In the genomic region with DNA sequence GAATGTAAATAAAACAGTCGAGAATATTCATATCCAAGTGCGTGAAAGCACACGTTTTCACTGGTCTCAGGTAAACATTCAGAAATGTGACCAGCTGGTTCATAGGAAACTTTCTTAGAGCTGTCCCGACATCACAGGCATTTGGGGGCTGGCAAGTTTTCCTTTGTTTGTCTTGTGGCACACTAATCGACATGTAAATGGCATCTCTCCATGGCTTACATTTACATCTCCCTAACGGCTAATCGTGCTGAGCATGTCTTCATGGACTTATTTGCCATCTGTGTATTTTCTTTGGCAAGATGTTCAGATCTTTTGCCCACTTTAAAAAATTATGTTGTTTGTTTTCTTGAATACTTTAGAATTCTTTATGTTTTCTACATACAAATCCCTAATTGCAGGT, we compare ENCODE assay signal across 37 mouse cellular contexts. TPM values are rescaled to one million over a fixed set of nuclear protein-coding genes. Genes with fewer than 3 reads are reported as not detected.
"Had no signal": no experiment of that assay in that cellular context is flagged by ENCODE, and none has a peak within 500 bp of the region (broad histone marks: within the 10 kb centered on the region; RNA-seq: fewer than 3 reads in every experiment).

No protein-coding gene starts in this region.

- H3K4me2 ChIP-seq: limb, embryonic 12.5 days; limb, embryonic 13.5 days; limb, embryonic 15.5 days; liver, embryonic 11.5 days; liver, embryonic 12.5 days; liver, embryonic 13.5 days; liver, embryonic 15.5 days; lung, embryonic 14.5 days; lung, embryonic 15.5 days; midbrain, embryonic 11.5 days; midbrain, embryonic 12.5 days; midbrain, embryonic 13.5 days; midbrain, embryonic 15.5 days; neural tube, embryonic 12.5 days had no signal

- H3K9me3 ChIP-seq: limb, embryonic 10.5 days; limb, embryonic 12.5 days; limb, embryonic 15.5 days; liver, embryonic 15.5 days; lung, embryonic 15.5 days; midbrain, embryonic 10.5 days; midbrain, embryonic 12.5 days; midbrain, embryonic 13.5 days; midbrain, embryonic 15.5 days; neural tube, embryonic 12.5 days had no signal

- H3K27ac ChIP-seq: limb, embryonic 10.5 days; limb, embryonic 12.5 days; limb, embryonic 13.5 days; limb, embryonic 15.5 days; liver, embryonic 12.5 days; liver, embryonic 13.5 days; liver, embryonic 14.5 days; liver, embryonic 15.5 days; lung, embryonic 15.5 days; macrophage; midbrain, embryonic 10.5 days; midbrain, embryonic 12.5 days; midbrain, embryonic 13.5 days; midbrain, embryonic 15.5 days; neural tube, embryonic 12.5 days had no signal

- H3K4me1 ChIP-seq: limb, embryonic 10.5 days; limb, embryonic 12.5 days; limb, embryonic 13.5 days; limb, embryonic 15.5 days; liver, embryonic 12.5 days; liver, embryonic 13.5 days; liver, embryonic 15.5 days; lung, embryonic 15.5 days; megakaryocyte, embryonic 14.5 days; midbrain, embryonic 10.5 days; midbrain, embryonic 12.5 days; midbrain, embryonic 13.5 days; midbrain, embryonic 15.5 days; neural tube, embryonic 12.5 days had no signal

- ATAC-seq: liver, embryonic 12.5 days; liver, postnatal 0 days; lung, postnatal 0 days; midbrain, embryonic 13.5 days; midbrain, embryonic 15.5 days; midbrain, embryonic 16.5 days had no signal

- DNase-seq: left cerebral cortex, postnatal 4 days; liver; liver, embryonic 13.5 days; liver, postnatal 0 days; lung, adult 18-20 months; lung, adult 2 months; lung, embryonic 14.5 days; lung, postnatal 10 days; lung, postnatal 14 days; lung, postnatal 36 days; lung, postnatal 4 days; midbrain, embryonic 14.5 days had no signal

- H3K9ac ChIP-seq: limb, embryonic 12.5 days; limb, embryonic 13.5 days; limb, embryonic 15.5 days; liver, embryonic 12.5 days; liver, embryonic 13.5 days; liver, embryonic 14.5 days; liver, embryonic 15.5 days; liver, postnatal 0 days; lung, embryonic 14.5 days; lung, embryonic 15.5 days; midbrain, embryonic 12.5 days; midbrain, embryonic 13.5 days; midbrain, embryonic 15.5 days; neural tube, embryonic 12.5 days had no signal

- H3K27me3 ChIP-seq: limb, embryonic 12.5 days; limb, embryonic 13.5 days; limb, embryonic 15.5 days; liver, embryonic 12.5 days; liver, embryonic 13.5 days; liver, embryonic 15.5 days; lung, embryonic 15.5 days; megakaryocyte, embryonic 14.5 days; midbrain, embryonic 12.5 days; midbrain, embryonic 13.5 days; midbrain, embryonic 15.5 days; neural tube, embryonic 12.5 days had no signal

- H3K4me3 ChIP-seq: limb, embryonic 10.5 days; limb, embryonic 12.5 days; limb, embryonic 13.5 days; limb, embryonic 15.5 days; liver, embryonic 12.5 days; liver, embryonic 13.5 days; liver, embryonic 15.5 days; lung, embryonic 15.5 days; megakaryocyte, embryonic 14.5 days; midbrain, embryonic 10.5 days; midbrain, embryonic 12.5 days; midbrain, embryonic 13.5 days; midbrain, embryonic 15.5 days; myocyte; neural tube, embryonic 12.5 days had no signal

- H3K36me3 ChIP-seq: limb, embryonic 10.5 days; limb, embryonic 12.5 days; limb, embryonic 13.5 days; limb, embryonic 15.5 days; liver, embryonic 12.5 days; liver, embryonic 13.5 days; liver, embryonic 15.5 days; lung, embryonic 15.5 days; midbrain, embryonic 10.5 days; midbrain, embryonic 12.5 days; midbrain, embryonic 13.5 days; midbrain, embryonic 15.5 days; neural tube, embryonic 12.5 days had no signal

RNA-seq across cellular contexts. Expression of a gene that starts 49.2 kb away (rescaled TPM):
- total RNA-seq: megakaryocyte progenitor cell, adult 5-6 weeks; megakaryocyte, adult 5-6 weeks; megakaryocyte-erythroid progenitor cell, adult 5-6 weeks; monocyte, adult 5-6 weeks had no signal
- polyA plus RNA-seq: liver, adult 2 months; liver, embryonic 12.5 days; liver, postnatal 0 days; myocyte had no signal
